Mouse (Mus musculus): Measurements from ENCODE around the gene Aifm2. TPM values are rescaled to one million over a fixed set of nuclear protein-coding genes. Genes with fewer than 3 reads are reported as not detected.

Aifm2 gene
- polyA plus RNA-seq, 1 experiment, result 12.0 TPM

GRCm38 (mm10) chr10:61781461-61782128, 66.5 kb downstream of the Aifm2 start:
- H3K27ac ChIP-seq (ENCODE audit: insufficient read depth, low read length), result no peak overlapping the region
- no peaks in the 10 kb centered on the region for H3K27me3 ChIP-seq (ENCODE audit: control insufficient read depth, insufficient read depth, low read length)
- H3K4me1 ChIP-seq (ENCODE audit: control insufficient read depth, insufficient read depth, low read length), result no peaks in the 10 kb centered on the region; the same call in 1 of the 2 replicates
- WGBS, result 41% methylated on average over 9 of the region's 9 CpGs
- DNase-seq, result peak in 1 of 2 experiments; percentile 23
- H3K4me3 ChIP-seq (replicated peaks; ENCODE audit: insufficient read depth, low read depth, low read length), result no peak overlapping the region
- TF ChIP-seq CTCF (IDR thresholded peaks at IDR 0.05; ENCODE audit: borderline replicate concordance, insufficient read depth, low read depth, low read length) (no peak), POLR2A (IDR thresholded peaks at IDR 0.05; ENCODE audit: borderline replicate concordance, insufficient read depth, low read length) (no peak)

- DNase-seq, result peak; percentile 76 to 85
- TF ChIP-seq POLR2A (IDR thresholded peaks at IDR 0.05; ENCODE audit: borderline replicate concordance, insufficient read depth, low read length) (0 out of 2 replicates have a peak, but pooled peaks have one; percentile 20), CTCF (IDR thresholded peaks at IDR 0.05; ENCODE audit: borderline replicate concordance, insufficient read depth, low read depth, low read length) (peak; percentile 58)
- under 1% methylated on average over 73 of the region's 74 CpGs for WGBS
- Histone ChIP-seq H3K4me3 (replicated peaks; ENCODE audit: insufficient read depth, low read depth, low read length) (peak overlapping the region; percentile 64), H3K4me1 (ENCODE audit: control insufficient read depth, insufficient read depth, low read length) (no peaks in the 10 kb centered on the region; the same call in 1 of the 2 replicates), H3K27ac (ENCODE audit: insufficient read depth, low read length) (peak overlapping the region; percentile 97), H3K27me3 (ENCODE audit: control insufficient read depth, insufficient read depth, low read length) (no peaks in the 10 kb centered on the region)
Observed at GRCm38 (mm10) chr10:61782799-61783611, 67.9 kb downstream of the Aifm2 start.

GRCm38 (mm10) chr10:61783621-61784251, 68.7 kb downstream of the Aifm2 start, which contains the start of gene H2afy2:
H2afy2 (minus strand) TSS chr10:61784147.
- peak within 1 kb of the TSS; percentile 97 for H3K27ac ChIP-seq (ENCODE audit: insufficient read depth, low read length)
- no peaks in the 10 kb centered on the region; the same call in 1 of the 2 replicates for H3K4me1 ChIP-seq (ENCODE audit: control insufficient read depth, insufficient read depth, low read length)
- H3K4me3 ChIP-seq (replicated peaks; ENCODE audit: insufficient read depth, low read depth, low read length), result peak within 1 kb of the TSS; percentile 64
- under 1% methylated on average over 50 of the region's 50 CpGs for WGBS
- peak; percentile 86 to 87 for DNase-seq
- TF ChIP-seq CTCF (IDR thresholded peaks at IDR 0.05; ENCODE audit: borderline replicate concordance, insufficient read depth, low read depth, low read length) (0 out of 2 replicates have a peak, but pooled peaks have one; percentile 30), POLR2A (IDR thresholded peaks at IDR 0.05; ENCODE audit: borderline replicate concordance, insufficient read depth, low read length) (0 out of 2 replicates have a peak, but pooled peaks have one; percentile 27)
- H3K27me3 ChIP-seq (ENCODE audit: control insufficient read depth, insufficient read depth, low read length), result no peaks in the 10 kb centered on the region

- 20% methylated on average over 10 of the region's 10 CpGs for WGBS
- Histone ChIP-seq H3K4me1 (ENCODE audit: control insufficient read depth, insufficient read depth, low read length) (no peaks in the 10 kb centered on the region; the same call in 1 of the 2 replicates), H3K27ac (ENCODE audit: insufficient read depth, low read length) (peak overlapping the region; percentile 97; the same call in 1 of the 2 replicates), H3K27me3 (ENCODE audit: control insufficient read depth, insufficient read depth, low read length) (no peaks in the 10 kb centered on the region), H3K4me3 (replicated peaks; ENCODE audit: insufficient read depth, low read depth, low read length) (peak overlapping the region; percentile 64)
- TF ChIP-seq CTCF (IDR thresholded peaks at IDR 0.05; ENCODE audit: borderline replicate concordance, insufficient read depth, low read depth, low read length) (no peak), POLR2A (IDR thresholded peaks at IDR 0.05; ENCODE audit: borderline replicate concordance, insufficient read depth, low read length) (no peak)
- DNase-seq, result peak in 1 of 2 experiments; percentile 14
Observed at GRCm38 (mm10) chr10:61784414-61784813, 69.4 kb downstream of the Aifm2 start.

GRCm38 (mm10) chr10:61787541-61788313, 72.7 kb downstream of the Aifm2 start:
- TF ChIP-seq POLR2A (IDR thresholded peaks at IDR 0.05; ENCODE audit: borderline replicate concordance, insufficient read depth, low read length), result no peak
- TF ChIP-seq CTCF (IDR thresholded peaks at IDR 0.05; ENCODE audit: borderline replicate concordance, insufficient read depth, low read depth, low read length), result no peak
- Histone ChIP-seq H3K27ac (ENCODE audit: insufficient read depth, low read length) (no peak overlapping the region), H3K27me3 (ENCODE audit: control insufficient read depth, insufficient read depth, low read length) (no peaks in the 10 kb centered on the region), H3K4me3 (replicated peaks; ENCODE audit: insufficient read depth, low read depth, low read length) (no peak overlapping the region), H3K4me1 (ENCODE audit: control insufficient read depth, insufficient read depth, low read length) (no peaks in the 10 kb centered on the region)
- WGBS, result 67% methylated on average over 10 of the region's 10 CpGs
- DNase-seq, result no peak

- Histone ChIP-seq H3K27me3 (ENCODE audit: control insufficient read depth, insufficient read depth, low read length) (no peaks in the 10 kb centered on the region), H3K4me1 (ENCODE audit: control insufficient read depth, insufficient read depth, low read length) (no peaks in the 10 kb centered on the region), H3K27ac (ENCODE audit: insufficient read depth, low read length) (no peak overlapping the region), H3K4me3 (replicated peaks; ENCODE audit: insufficient read depth, low read depth, low read length) (no peak overlapping the region)
- DNase-seq, result no peak
- WGBS, result 98% methylated on average over 5 of the region's 5 CpGs
- no peak for TF ChIP-seq POLR2A (IDR thresholded peaks at IDR 0.05; ENCODE audit: borderline replicate concordance, insufficient read depth, low read length)
- no peak for TF ChIP-seq CTCF (IDR thresholded peaks at IDR 0.05; ENCODE audit: borderline replicate concordance, insufficient read depth, low read depth, low read length)
Observed at GRCm38 (mm10) chr10:61788499-61788898, 73.4 kb downstream of the Aifm2 start.

Other genes with a start within 250 kb of the Aifm2 start
- gene Lrrc20, start 239.5 kb upstream of the Aifm2 start, polyA plus RNA-seq (2012; rRNA removed), result 20.8 and 20.9 TPM in 2 replicates
- gene Npffr1, start 119.8 kb upstream of the Aifm2 start, polyA plus RNA-seq (2012; rRNA removed), result 0.25 and 0.28 TPM in 2 replicates
- 127 and 135 TPM in 2 replicates for gene Ppa1, start 66.7 kb upstream of the Aifm2 start, polyA plus RNA-seq (2012; rRNA removed)
- gene Sar1a, start 35.0 kb upstream of the Aifm2 start, polyA plus RNA-seq (2012; rRNA removed), result 101 and 105 TPM in 2 replicates
- gene Tysnd1, start 19.7 kb upstream of the Aifm2 start, polyA plus RNA-seq (2012; rRNA removed), result 28.4 and 29.4 TPM in 2 replicates
- 20.8 and 23.0 TPM in 2 replicates for gene H2afy2, start 68.9 kb downstream of the Aifm2 start, polyA plus RNA-seq (2012; rRNA removed)